Mouse (Mus musculus) right cerebral cortex, postnatal 14 days (tissue): Measurements from ENCODE around the gene Banp.

Source experiments
- DNase-seq: peaks from one replicate; pipeline ENCODE4 v3.0.0; 2022

Banp gene

GRCm38 (mm10) chr8:121927316-121927715, 22.2 kb upstream of the Banp start:
- DNase-seq = peak; percentile 47

GRCm38 (mm10) chr8:121930047-121930446, 19.5 kb upstream of the Banp start:
- DNase-seq = no peak

DNA sequence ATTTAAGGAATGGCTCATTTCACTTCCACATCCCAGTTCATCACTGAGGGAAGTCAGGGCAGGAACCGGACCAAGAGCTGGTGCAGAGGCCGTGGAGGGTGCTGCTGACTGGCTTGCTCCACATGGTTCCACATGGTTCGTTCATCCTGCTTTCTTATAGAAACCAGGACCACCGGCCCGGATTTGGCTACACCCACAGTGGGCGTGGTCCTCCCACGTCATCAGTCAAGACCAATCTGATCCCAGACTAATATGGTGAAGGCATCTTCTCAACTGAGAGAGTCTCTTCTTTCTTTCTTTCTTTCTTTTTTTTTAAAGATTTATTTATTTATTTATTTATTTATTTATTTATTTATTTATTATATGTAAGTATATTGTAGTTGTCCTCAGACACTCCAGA, 18.0 kb upstream of the Banp start:
- no peak for DNase-seq

DNA sequence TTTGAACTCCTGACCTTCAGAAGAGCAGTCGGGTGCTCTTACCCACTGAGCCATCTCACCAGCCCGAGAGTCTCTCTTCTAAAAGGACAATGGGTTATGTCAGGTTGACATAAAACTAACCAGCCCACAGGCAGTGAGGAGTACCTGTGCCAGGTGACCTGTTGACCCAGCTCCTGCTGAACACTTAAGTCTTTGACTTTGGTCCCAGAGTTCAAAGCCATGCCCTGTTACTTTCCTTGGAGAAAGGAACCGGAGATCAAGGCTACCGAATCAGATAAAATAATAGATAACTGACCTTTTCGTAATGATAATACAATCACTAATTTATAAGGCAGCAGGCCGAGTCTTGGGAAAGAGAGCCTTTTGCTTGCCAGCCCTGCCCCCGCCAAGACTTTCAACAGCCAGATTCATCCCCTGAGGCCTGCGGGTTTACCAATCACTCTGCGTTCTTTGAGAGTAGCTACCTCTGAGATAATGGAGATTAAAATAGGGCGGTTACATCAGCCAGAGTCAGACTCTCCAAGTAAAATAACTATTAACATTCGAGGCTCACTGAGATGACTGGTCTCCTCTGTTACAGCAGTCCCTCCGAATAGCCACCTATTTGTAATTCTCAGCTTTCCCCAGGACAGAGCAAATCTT, 17.4 kb upstream of the Banp start:
- no peak for DNase-seq

- no peak for DNase-seq
These were observed 16.7 kb upstream of the Banp start for GRCm38 (mm10) chr8:121932668-121933520.

GRCm38 (mm10) chr8:121934506-121934905, 15.0 kb upstream of the Banp start:
- DNase-seq = no peak

DNA sequence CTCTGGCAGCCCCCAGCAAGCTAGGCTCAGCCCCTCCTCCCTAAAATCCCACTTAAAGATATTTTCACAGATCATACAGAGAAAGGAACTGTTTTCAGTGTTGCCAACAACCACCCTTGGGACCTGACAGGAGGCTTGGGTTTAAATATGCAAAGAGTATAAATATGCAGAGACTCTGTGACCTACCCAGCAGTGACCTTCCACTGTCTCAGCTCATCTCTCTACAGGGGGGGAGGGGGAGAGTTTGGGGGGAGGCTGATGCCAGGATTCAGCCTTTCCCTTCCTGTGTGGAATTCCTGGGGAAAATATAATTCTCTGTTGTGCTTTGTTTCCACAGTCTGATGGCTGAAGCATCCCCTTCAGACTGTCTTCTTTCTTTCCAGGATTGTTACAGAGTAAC, 14.6 kb upstream of the Banp start:
- DNase-seq = no peak

GRCm38 (mm10) chr8:121935341-121936294, 13.9 kb upstream of the Banp start:
- peak; percentile 75 for DNase-seq

GRCm38 (mm10) chr8:121936391-121936790, 13.2 kb upstream of the Banp start:
- DNase-seq = no peak

DNA sequence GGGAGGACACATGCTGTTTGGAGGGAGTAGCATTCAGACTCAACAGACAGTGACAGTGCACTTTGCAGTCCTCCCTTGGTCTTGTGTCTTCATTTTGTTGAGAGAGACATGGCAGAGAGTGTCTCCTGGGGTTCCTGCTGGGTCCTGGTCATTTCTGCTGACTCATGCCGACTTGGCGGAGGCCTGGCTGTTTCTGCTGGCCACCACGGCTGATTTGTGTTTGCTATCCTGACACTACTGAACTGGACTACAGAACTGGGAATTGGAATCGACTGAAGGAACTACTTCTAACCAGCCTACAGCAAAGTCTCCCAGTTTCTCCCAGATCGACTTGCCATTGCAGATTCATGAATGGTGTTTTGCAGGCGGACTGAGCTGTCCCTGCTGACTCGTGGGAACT, 10.8 kb upstream of the Banp start:
- DNase-seq = no peak

- no peak for DNase-seq
These were observed 6.5 kb upstream of the Banp start for GRCm38 (mm10) chr8:121943057-121943540.

DNA sequence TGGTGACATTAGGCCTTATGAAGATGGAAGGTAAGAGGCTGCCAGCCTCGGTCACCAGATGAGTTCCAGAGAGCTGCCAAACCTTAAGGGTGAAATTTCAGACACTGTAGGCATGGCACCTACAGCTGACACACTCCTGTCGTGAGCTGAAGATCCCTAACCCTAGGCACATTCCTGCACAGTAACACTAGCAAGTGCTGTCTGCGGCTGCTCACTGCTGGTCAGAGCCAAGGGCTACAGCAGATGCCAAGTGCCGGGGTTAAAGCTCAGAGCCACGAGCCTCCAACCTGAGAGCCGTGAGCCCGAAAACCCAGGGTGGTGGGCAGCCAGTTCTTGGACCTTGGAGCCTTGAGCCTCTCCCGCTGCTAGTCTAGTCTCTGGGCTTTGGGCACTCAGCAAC, 5.8 kb upstream of the Banp start:
- no peak for DNase-seq

GRCm38 (mm10) chr8:121944831-121945230, 4.7 kb upstream of the Banp start, which contains the start of gene Car5a:
Gene Car5a (minus strand): TSS chr8:121944904.
- no peak for DNase-seq

DNA sequence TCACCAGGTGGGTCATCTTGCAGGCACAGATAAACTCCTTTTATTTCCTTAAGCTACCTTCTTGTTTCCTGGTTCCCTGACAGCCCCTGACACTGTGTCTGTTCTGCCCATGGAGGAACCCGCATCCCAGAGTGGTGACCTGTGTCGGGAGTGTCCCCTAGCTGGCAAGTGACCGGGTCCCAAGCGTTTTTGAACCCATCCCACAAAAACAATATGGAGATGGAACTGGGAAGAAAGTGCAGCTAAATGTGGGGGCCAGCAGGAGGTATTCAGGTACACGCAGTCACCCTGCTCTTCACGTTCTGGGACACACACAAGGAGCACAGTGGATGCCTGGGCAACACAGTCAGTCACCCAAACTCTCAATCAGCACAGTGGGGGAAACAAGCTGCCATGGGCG, 3.2 kb upstream of the Banp start:
- DNase-seq = no peak

DNA sequence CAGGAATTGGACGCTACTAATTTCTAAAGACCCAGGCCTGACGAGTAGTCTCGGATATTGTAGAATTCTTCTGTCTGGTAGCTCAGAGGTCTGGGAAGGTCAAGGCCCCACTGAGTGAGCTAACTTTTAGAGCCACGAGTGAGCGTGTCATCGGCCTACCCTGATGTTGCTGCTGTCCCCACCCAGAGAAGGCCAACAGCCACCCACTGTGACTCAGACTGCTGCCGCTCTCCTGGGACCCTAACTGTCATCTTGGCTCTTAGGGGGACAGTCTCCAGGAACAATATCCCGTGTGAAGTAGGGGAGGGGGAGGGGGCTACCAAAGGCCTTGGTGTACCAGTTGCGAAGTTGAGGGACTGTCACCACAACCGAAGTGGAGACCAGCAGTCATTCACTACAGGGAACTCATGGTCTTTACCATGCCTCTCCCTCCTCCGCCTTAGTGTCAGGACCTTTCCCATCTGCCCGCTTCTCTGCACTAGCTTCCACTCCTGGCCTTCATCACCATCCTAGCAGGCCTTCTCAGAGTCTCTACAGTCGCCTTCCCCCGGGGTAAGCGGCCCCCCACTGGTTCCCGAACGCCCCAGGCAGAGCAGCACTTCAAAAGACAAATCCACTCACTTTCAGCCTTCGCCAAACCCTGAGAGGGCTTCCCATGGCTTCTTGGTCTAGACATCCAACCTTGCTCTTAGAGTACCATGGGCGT, 2.4 kb upstream of the Banp start:
- DNase-seq = no peak

- peak; percentile 86 for DNase-seq
These were observed 1.8 kb upstream of the Banp start for GRCm38 (mm10) chr8:121947753-121948141.

GRCm38 (mm10) chr8:121948321-121949145, 1.0 kb upstream of the Banp start:
- no peak for DNase-seq

- DNase-seq = peak; percentile 98
These were observed 595 bp downstream of the Banp start for GRCm38 (mm10) chr8:121949941-121950748.

DNA sequence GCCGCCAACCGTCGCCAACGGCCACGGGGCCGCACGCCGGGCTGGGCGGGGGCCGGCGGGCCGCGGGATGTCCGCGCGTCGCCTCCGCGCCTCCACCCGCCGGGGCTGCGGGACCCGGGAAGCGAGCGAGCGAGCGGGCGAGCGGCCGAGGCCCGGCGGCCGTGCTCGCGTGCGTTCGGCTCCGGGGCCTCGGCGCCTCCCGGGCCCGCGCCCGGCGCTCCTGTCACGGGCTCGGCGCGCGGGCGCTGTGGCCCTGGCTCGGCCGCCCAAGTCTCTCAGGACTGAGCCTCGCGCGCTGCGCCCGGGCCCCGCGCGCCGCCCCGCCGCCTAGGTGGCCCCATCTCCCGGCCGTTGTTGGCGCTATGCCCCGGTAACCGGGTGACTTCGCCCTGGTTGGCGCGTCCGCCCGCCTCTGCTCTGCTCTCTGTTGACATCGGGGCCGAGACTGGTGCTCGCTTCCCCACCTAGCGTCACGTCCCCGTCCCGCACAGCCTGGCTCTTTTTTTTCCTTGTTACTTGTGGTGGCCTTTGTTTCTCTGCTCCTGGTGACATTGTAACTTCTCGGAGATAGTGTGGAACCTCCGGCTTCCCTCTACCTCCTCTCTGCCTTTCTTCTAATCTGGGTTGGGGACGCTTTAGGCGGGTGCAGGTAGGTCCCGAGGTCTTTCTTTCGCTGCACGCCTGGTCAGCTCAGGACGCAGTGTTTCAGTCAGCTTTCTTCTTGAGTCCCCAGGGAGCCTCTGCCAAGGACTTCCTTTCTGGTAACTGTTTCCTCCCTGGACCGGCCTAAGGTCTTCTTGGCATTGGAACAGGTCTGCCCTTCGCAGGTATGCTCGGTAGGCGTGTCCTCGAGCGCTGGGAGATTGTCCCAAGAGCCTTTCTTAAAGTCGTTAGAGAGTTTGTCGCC, 1.5 kb downstream of the Banp start:
- DNase-seq = peak; percentile 76

- no peak for DNase-seq
These were observed 2.1 kb downstream of the Banp start for GRCm38 (mm10) chr8:121951656-121952009.
